Mouse (Mus musculus) CH12.LX (cell line): ENCODE results near the gene Odf3l2. TPM values are rescaled to one million over a fixed set of nuclear protein-coding genes. Genes with fewer than 3 reads are reported as not detected.

Source experiments
- DNase-seq: peaks from one replicate; pipeline ENCODE4 v3.0.0-alpha.2; 2013; ENCODE audit errors: extremely low read depth
- H3K27ac ChIP-seq: 2 replicates; pipeline ENCODE4 v1.5.1; 2012; ENCODE audit warnings: low read depth, mild to moderate bottlenecking, control low read depth, moderate library complexity; ENCODE audit not compliant: insufficient read depth
- H3K27me3 ChIP-seq: replicated peaks from 2 replicates; pipeline ENCODE3; 2012; ENCODE audit warnings: inconsistent platforms
- H3K36me3 ChIP-seq, 2 experiments: replicated peaks in 1 of 2; 2 replicates each; pipeline versions ENCODE3 to v1.6.1; 2012; ENCODE audit warnings: inconsistent platforms in 1 of 2, low read length in 1 of 2, mild to moderate bottlenecking in 1 of 2, mixed read lengths in 1 of 2, moderate library complexity in 1 of 2; ENCODE audit not compliant: control insufficient read depth in 1 of 2, insufficient read depth in 1 of 2
- H3K4me1 ChIP-seq, 2 experiments: 2 replicates each; pipeline ENCODE4 v1.6.1; 2012; ENCODE audit warnings: inconsistent platforms in 1 of 2, moderate library complexity in 1 of 2; ENCODE audit not compliant: insufficient read depth in 2 of 2, control insufficient read depth in 1 of 2
- H3K4me2 ChIP-seq: 2 replicates; pipeline ENCODE4 v1.6.1; 2012; ENCODE audit warnings: low read depth, mild to moderate bottlenecking, control low read depth; ENCODE audit not compliant: poor library complexity, insufficient read depth, severe bottlenecking
- H3K4me3 ChIP-seq, 3 experiments: fragments of 150-350 bp in 1 of 3; sonication (generic) in 1 of 3; replicated peaks in 1 of 3; 2 replicates each; pipeline versions ENCODE3 to v1.5.1; 2011 to 2012; ENCODE audit warnings: low read depth in 2 of 3, low read length in 2 of 3, mild to moderate bottlenecking in 2 of 3, moderate library complexity in 2 of 3, control low read depth in 1 of 3, improper control_type of control experiment in 1 of 3, inconsistent platforms in 1 of 3, mixed read lengths in 1 of 3; ENCODE audit not compliant: poor library complexity in 1 of 3
- H3K79me2 ChIP-seq: replicated peaks from 2 replicates; pipeline ENCODE4 v1.6.1; 2012; ENCODE audit warnings: mild to moderate bottlenecking, moderate library complexity; ENCODE audit not compliant: control insufficient read depth, poor library complexity, insufficient read depth, severe bottlenecking; ENCODE audit errors: extremely low read depth
- H3K9ac ChIP-seq: 2 replicates; pipeline ENCODE4 v1.6.1; 2012; ENCODE audit warnings: low read depth, mild to moderate bottlenecking, control low read depth, moderate library complexity; ENCODE audit not compliant: insufficient read depth
- H3K9me3 ChIP-seq: replicated peaks from 2 replicates; pipeline ENCODE3; 2012; ENCODE audit warnings: low read length, inconsistent platforms, mixed read lengths
- CHD2 ChIP-seq: IDR thresholded peaks from 2 replicates; pipeline ENCODE4 v1.6.1; 2011; ENCODE audit warnings: low read length, improper control_type of control experiment
- GABPA ChIP-seq: IDR thresholded peaks from 2 replicates; pipeline ENCODE4 v1.6.1; 2012; ENCODE audit warnings: low read depth, low read length, improper control_type of control experiment, inconsistent platforms; ENCODE audit not compliant: insufficient replicate concordance
- HCFC1 ChIP-seq: IDR thresholded peaks from 2 replicates; pipeline ENCODE4 v1.6.1; 2012; ENCODE audit warnings: low read depth, mild to moderate bottlenecking, inconsistent platforms, low read length, improper control_type of control experiment
- JUN ChIP-seq: IDR thresholded peaks from 2 replicates; pipeline ENCODE4 v1.6.1; 2011; ENCODE audit warnings: low read depth, mild to moderate bottlenecking, low read length, improper control_type of control experiment, moderate library complexity; ENCODE audit not compliant: insufficient read depth
- JUND ChIP-seq: conservative IDR thresholded peaks from 2 replicates; pipeline ENCODE4 v1.6.1; 2011; ENCODE audit warnings: low read depth, low read length, improper control_type of control experiment
- KAT2A ChIP-seq: IDR thresholded peaks from 2 replicates; pipeline ENCODE4 v1.6.1; 2012; ENCODE audit warnings: low read length, improper control_type of control experiment, inconsistent platforms; ENCODE audit not compliant: insufficient replicate concordance
- MAX ChIP-seq: IDR thresholded peaks from 2 replicates; pipeline ENCODE4 v1.6.1; 2011; ENCODE audit warnings: low read length, improper control_type of control experiment
- MAZ ChIP-seq: IDR thresholded peaks from 2 replicates; pipeline ENCODE4 v1.6.1; 2012; ENCODE audit warnings: low read depth, mild to moderate bottlenecking, inconsistent platforms, low read length, improper control_type of control experiment, moderate library complexity
- MXI1 ChIP-seq: IDR thresholded peaks from 2 replicates; pipeline ENCODE4 v1.6.1; 2011; ENCODE audit warnings: mild to moderate bottlenecking, low read depth, low read length, improper control_type of control experiment
- MYC ChIP-seq: IDR thresholded peaks from 2 replicates; pipeline ENCODE4 v1.6.1; 2011; ENCODE audit warnings: low read depth, mild to moderate bottlenecking, improper control_type of control experiment, low read length
- NELFE ChIP-seq: IDR thresholded peaks from 2 replicates; pipeline ENCODE4 v1.6.1; 2011; ENCODE audit warnings: low read depth, low read length, improper control_type of control experiment
- NRF1 ChIP-seq: IDR thresholded peaks from 2 replicates; pipeline ENCODE4 v1.6.1; 2014; ENCODE audit warnings: low read depth, mild to moderate bottlenecking, inconsistent platforms, low read length, improper control_type of control experiment, moderate library complexity
- POLR2AphosphoS2 ChIP-seq: IDR thresholded peaks from 2 replicates; pipeline ENCODE4 v1.6.1; 2011; ENCODE audit warnings: low read depth, low read length, improper control_type of control experiment
- RCOR1 ChIP-seq: conservative IDR thresholded peaks from 2 replicates; pipeline ENCODE4 v1.6.1; 2012; ENCODE audit warnings: low read depth, mild to moderate bottlenecking, inconsistent platforms, low read length, improper control_type of control experiment
- SIN3A ChIP-seq: IDR thresholded peaks from 2 replicates; pipeline ENCODE4 v1.6.1; 2012; ENCODE audit warnings: low read length, improper control_type of control experiment, inconsistent platforms
- SMC3 ChIP-seq: IDR thresholded peaks from 2 replicates; pipeline ENCODE4 v1.6.1; 2011; ENCODE audit warnings: low read depth, low read length, improper control_type of control experiment
- TBP ChIP-seq: conservative IDR thresholded peaks from 2 replicates; pipeline ENCODE4 v1.6.1; 2011; ENCODE audit warnings: low read depth, low read length, improper control_type of control experiment
- USF1 ChIP-seq: IDR thresholded peaks from 2 replicates; pipeline ENCODE4 v1.6.1; 2014; ENCODE audit warnings: low read depth, mild to moderate bottlenecking, inconsistent platforms, low read length, improper control_type of control experiment
- ZC3H11A ChIP-seq: IDR thresholded peaks from 2 replicates; pipeline ENCODE4 v1.6.1; 2012; ENCODE audit warnings: low read depth, mild to moderate bottlenecking, inconsistent platforms, low read length, improper control_type of control experiment
- ZNF384 ChIP-seq: IDR thresholded peaks from 2 replicates; pipeline ENCODE4 v1.6.1; 2012; ENCODE audit warnings: low read depth, low read length, improper control_type of control experiment, inconsistent platforms
- dilution Hi-C: fragments of 300-500 bp; cut with MboI; formaldehyde crosslinking; loops from 2 replicates; pipeline ENCODE4 v1.14.3; 2020; ENCODE audit warnings: low sequenced_read_pairs; ENCODE audit not compliant: extremely low pct_unique_long_range_greater_than_20kb, extremely low pct_ligation_motif_present
- in situ Hi-C: fragments of 300-500 bp; cut with MboI; formaldehyde crosslinking; loops from 3 replicates; pipeline ENCODE4 v1.14.3; 2019; ENCODE audit warnings: low sequenced_read_pairs, low pct_ligation_motif_present, low pct_unique_long_range_greater_than_20kb, mixed read lengths
- polyA plus RNA-seq: library from polyadenylated mRNA; unstranded; fragments of >175 nt; gene quantifications from 2 replicates; pipeline ENCODE4 v1.2.1, GENCODE M21; 2012; ENCODE audit warnings: low read depth; ENCODE audit not compliant: insufficient read length
- total RNA-seq, 2 experiments: library from RNA; depleted of rRNA; stranded (reverse); fragments of 300-350 nt in 1 of 2; fragments of >200 nt in 1 of 2; gene quantifications; 2 replicates each; pipeline ENCODE4 v1.2.3; 2012 to 2014

Gene Odf3l2
- total and polyA plus RNA-seq, 3 experiments = not detected

GRCm38 (mm10) chr10:79613578-79614304 lies 31.8 kb downstream of the Odf3l2 start, which contains the start of gene C2cd4c:
C2cd4c (minus strand) TSS chr10:79614025.
- no peak within 1 kb of the TSS for H3K27ac ChIP-seq
- no peaks in the 10 kb centered on the region for H3K79me2 ChIP-seq
- H3K36me3 ChIP-seq = no peaks in the 10 kb centered on the region
- H3K9me3 ChIP-seq = no peaks in the 10 kb centered on the region
- H3K4me3 ChIP-seq = peak within 1 kb of the TSS in 2 of 3 experiments; percentile 1 to 58
- peaks cover 10 to 11% of the 10 kb centered on the region in 2 experiments; a peak in 3 of 4 replicates for H3K4me1 ChIP-seq
- no peak for TF ChIP-seq SMC3
- TF ChIP-seq ZNF384 = no peak
- no peak for TF ChIP-seq RCOR1
- TF ChIP-seq MXI1 = peak; percentile 27; the same call in 1 of the 2 replicates
- TF ChIP-seq MAZ = no peak
- TF ChIP-seq KAT2A = no peak
- H3K27me3 ChIP-seq = peaks cover 88% of the 10 kb centered on the region
- H3K9ac ChIP-seq = no peak within 1 kb of the TSS; the same call in 1 of the 2 replicates
- DNase-seq = peak; percentile 53
- peak within 1 kb of the TSS; percentile 65 for H3K4me2 ChIP-seq
- in situ Hi-C loops = no loop called here
- dilution Hi-C loops = no loop called here

GRCm38 (mm10) chr10:79612192-79613135 lies 33.1 kb downstream of the Odf3l2 start:
- Histone ChIP-seq H3K27me3 (peaks cover 93% of the 10 kb centered on the region), H3K9ac (no peak overlapping the region), H3K36me3 (no peaks in the 10 kb centered on the region), H3K9me3 (no peaks in the 10 kb centered on the region), H3K79me2 (no peaks in the 10 kb centered on the region), H3K27ac (no peak overlapping the region), H3K4me3 (no peak overlapping the region), H3K4me1 (peaks cover 10 to 11% of the 10 kb centered on the region in 2 experiments; a peak in 3 of 4 replicates), H3K4me2 (no peak overlapping the region)
- no peak for TF ChIP-seq ZNF384
- TF ChIP-seq JUND = no peak
- no peak for TF ChIP-seq MAZ
- TF ChIP-seq POLR2AphosphoS2 = no peak
- TF ChIP-seq CHD2 = no peak
- TF ChIP-seq NELFE = no peak
- no peak for TF ChIP-seq SMC3
- no peak for TF ChIP-seq NRF1
- TF ChIP-seq TBP = no peak
- TF ChIP-seq ZC3H11A = no peak
- TF ChIP-seq MAX = no peak
- no peak for TF ChIP-seq SIN3A
- no peak for TF ChIP-seq MYC
- no peak for TF ChIP-seq GABPA
- TF ChIP-seq USF1 = no peak
- TF ChIP-seq JUN = no peak
- TF ChIP-seq HCFC1 = no peak
- in situ Hi-C loops (no loop called here), dilution Hi-C loops (no loop called here)
- DNase-seq = no peak
